Mouse (Mus musculus): Measurements from ENCODE around the gene Sec14l5. TPM values are rescaled to one million over a fixed set of nuclear protein-coding genes. Genes with fewer than 3 reads are reported as not detected.

Gene Sec14l5
- polyA plus RNA-seq, 1 experiment from 2014 or later, result 0.28 TPM

DNA sequence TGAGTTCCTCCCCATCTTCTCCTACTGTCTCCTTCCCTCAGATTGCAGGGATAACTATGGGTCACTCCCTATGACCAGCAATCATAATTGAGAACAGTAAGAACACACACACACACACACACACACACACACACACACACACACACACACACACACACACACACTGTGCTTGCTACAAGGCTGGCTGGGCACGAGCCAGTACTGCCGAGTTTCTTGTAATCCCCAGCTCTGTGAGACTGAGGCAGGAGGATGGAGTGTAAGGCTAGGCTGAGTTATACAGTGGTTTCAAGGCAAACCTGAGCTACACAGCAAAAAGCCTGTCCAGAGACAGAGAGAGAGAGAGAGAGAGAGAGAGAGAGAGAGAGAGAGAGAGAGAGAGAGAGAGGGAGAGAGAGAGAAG is 16.7 kb upstream of the Sec14l5 start:
- 56% methylated on average over 2 of the region's 2 CpGs for WGBS
- H3K27ac ChIP-seq (ENCODE audit: low read depth, low read length), result no peak overlapping the region
- no peak overlapping the region for H3K4me3 ChIP-seq (ENCODE audit: low read depth, low read length)
- ATAC-seq (ENCODE audit: low read depth), result no peak
- no peaks in the 10 kb centered on the region for H3K36me3 ChIP-seq (ENCODE audit: control insufficient read depth, insufficient read depth, low read length)
- peaks cover 32% of the 10 kb centered on the region for H3K27me3 ChIP-seq (ENCODE audit: control insufficient read depth, insufficient read depth, low read length)
- H3K9ac ChIP-seq (replicated peaks; ENCODE audit: low read depth, low read length), result no peak overlapping the region
- no peak overlapping the region for H3K4me2 ChIP-seq (ENCODE audit: low read depth, low read length)
- no peaks in the 10 kb centered on the region for H3K4me1 ChIP-seq (ENCODE audit: control insufficient read depth, insufficient read depth, low read length)
- H3K9me3 ChIP-seq (ENCODE audit: control insufficient read depth, low read length), result no peaks in the 10 kb centered on the region

DNA sequence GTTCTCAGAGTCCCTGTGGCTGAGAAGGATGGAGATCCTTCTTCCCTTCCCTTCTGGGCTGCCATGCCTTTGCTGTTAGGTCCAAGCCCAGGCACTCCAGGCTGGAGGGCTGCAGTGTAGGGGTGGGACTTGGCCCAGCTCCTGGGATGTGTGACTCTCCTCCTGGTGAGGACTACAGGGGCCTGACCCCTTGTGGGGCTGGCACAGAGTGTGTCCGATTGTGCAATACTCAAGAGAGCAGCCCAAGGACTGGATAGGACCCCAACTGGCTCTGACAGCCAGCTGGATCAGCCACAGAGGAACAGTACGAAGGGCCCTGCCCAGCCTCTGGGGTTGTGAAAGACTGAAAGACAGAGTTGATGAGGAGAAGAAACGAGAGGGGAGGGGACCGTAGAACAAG is 16.1 kb upstream of the Sec14l5 start:
- no peaks in the 10 kb centered on the region for H3K9me3 ChIP-seq (ENCODE audit: control insufficient read depth, low read length)
- H3K27ac ChIP-seq (ENCODE audit: low read depth, low read length), result no peak overlapping the region
- H3K9ac ChIP-seq (replicated peaks; ENCODE audit: low read depth, low read length), result no peak overlapping the region
- H3K4me3 ChIP-seq (ENCODE audit: low read depth, low read length), result no peak overlapping the region
- no peaks in the 10 kb centered on the region for H3K4me1 ChIP-seq (ENCODE audit: control insufficient read depth, insufficient read depth, low read length)
- H3K36me3 ChIP-seq (ENCODE audit: control insufficient read depth, insufficient read depth, low read length), result no peaks in the 10 kb centered on the region
- 8% methylated on average over 4 of the region's 4 CpGs for WGBS
- peaks cover 32% of the 10 kb centered on the region for H3K27me3 ChIP-seq (ENCODE audit: control insufficient read depth, insufficient read depth, low read length)
- ATAC-seq (ENCODE audit: low read depth), result no peak
- H3K4me2 ChIP-seq (ENCODE audit: low read depth, low read length), result no peak overlapping the region

DNA sequence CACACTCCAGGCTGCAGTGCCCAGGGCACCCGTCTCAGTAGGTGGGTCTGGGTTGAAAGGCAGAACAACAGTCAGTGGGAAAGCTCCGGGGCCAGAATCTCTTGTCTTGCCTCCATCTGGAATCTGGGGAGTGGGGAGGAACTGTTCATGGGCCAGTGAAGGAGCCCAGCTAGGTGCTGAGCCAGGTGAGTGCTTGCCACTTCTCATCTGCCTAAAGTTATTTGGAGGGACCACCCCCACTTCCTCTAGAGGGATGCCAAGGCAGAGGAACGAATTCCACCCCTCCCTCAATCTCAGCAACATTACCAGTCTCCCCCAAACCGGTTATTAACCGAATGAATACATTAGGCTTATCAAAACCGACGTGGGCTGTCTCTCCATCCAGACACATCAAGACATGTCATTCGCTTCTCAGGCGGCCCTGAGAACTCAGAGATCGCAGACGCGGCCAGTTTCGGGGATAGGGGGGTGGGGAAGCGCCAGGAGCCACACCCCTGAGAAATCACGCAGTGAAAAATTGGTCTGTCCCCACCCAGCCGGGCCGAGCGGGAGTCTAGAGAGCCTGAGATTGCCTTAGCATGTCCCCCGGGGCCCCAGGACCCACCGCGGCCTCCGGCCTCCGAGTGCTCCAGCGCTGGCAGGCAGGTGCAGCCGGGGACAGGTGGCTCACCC is 15.5 kb upstream of the Sec14l5 start:
- H3K4me3 ChIP-seq (ENCODE audit: low read depth, low read length), result no peak overlapping the region
- H3K27ac ChIP-seq (ENCODE audit: low read depth, low read length), result no peak overlapping the region
- H3K9me3 ChIP-seq (ENCODE audit: control insufficient read depth, low read length), result no peaks in the 10 kb centered on the region
- WGBS, result 3% methylated on average over 25 of the region's 25 CpGs
- H3K36me3 ChIP-seq (ENCODE audit: control insufficient read depth, insufficient read depth, low read length), result no peaks in the 10 kb centered on the region
- peak overlapping the region; percentile 29; the same call in 1 of the 2 replicates for H3K4me2 ChIP-seq (ENCODE audit: low read depth, low read length)
- peaks cover 32% of the 10 kb centered on the region for H3K27me3 ChIP-seq (ENCODE audit: control insufficient read depth, insufficient read depth, low read length)
- no peak overlapping the region for H3K9ac ChIP-seq (replicated peaks; ENCODE audit: low read depth, low read length)
- no peak for ATAC-seq (ENCODE audit: low read depth)
- no peaks in the 10 kb centered on the region for H3K4me1 ChIP-seq (ENCODE audit: control insufficient read depth, insufficient read depth, low read length)

DNA sequence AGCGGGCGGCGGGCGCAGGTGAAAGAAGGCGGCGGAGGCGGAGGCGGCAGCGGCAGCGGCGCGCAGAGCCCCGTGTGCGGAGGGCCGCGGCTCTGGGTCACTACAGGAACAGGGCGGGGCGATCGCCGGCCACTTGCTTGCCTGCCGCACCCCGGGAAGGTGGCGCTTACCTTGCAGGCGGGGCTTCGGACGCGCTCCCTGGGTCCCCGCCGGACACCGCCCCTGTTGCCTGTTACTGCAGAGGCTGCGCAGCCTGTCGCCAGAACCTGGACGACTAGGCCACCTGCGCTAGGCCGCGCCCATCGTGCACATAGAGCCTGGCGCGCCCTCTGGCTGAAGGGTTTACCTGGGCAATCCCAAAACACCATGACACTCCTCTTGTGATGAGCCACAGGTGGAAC is 14.5 kb upstream of the Sec14l5 start, which contains the start of gene Ppl:
Gene Ppl (minus strand): TSS at position 21 of the 401 bp plus-strand sequence.
- WGBS, result under 1% methylated on average over 34 of the region's 39 CpGs
- Histone ChIP-seq H3K9ac (replicated peaks; ENCODE audit: low read depth, low read length) (no peak within 1 kb of the TSS), H3K27me3 (ENCODE audit: control insufficient read depth, insufficient read depth, low read length) (peaks cover 32% of the 10 kb centered on the region)

DNA sequence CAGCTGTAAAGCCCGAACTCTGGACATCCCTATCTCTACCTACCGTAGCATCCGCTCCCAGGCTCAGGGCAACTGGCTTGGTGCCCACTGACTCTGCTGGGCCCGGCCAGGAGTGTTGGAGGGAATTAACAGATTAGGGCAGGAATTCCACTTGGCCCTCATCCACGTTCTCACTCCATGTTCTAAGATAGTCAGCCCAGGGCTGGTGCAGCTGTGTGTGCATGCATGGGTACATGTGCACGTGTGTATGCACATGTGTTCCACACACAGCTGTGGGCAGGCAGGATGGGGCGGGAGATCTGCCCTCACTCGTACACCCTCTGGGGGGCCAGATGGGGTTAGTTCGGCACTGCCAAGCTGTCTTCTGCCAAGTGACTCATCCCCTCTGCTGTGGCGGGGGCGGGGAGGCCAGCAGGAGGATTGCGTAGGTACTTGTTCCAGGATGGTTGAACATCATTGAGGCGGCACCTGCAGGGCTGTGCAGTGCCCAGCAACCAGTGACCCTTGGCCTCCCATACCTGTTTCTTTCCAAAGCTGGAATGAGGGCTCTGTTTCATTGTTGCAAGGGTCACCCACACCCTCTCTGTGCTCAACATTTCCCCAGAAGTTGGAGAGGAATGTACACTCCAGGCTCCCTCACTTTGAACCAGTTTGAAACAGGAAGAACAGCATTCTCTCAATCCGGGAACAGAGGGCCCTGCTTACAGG is 12.1 kb upstream of the Sec14l5 start:
- no peak overlapping the region for H3K27ac ChIP-seq (ENCODE audit: low read depth, low read length)
- no peak overlapping the region for H3K4me3 ChIP-seq (ENCODE audit: low read depth, low read length)
- no peak overlapping the region for H3K9ac ChIP-seq (replicated peaks; ENCODE audit: low read depth, low read length)
- peaks cover 28% of the 10 kb centered on the region for H3K27me3 ChIP-seq (ENCODE audit: control insufficient read depth, insufficient read depth, low read length)
- no peaks in the 10 kb centered on the region for H3K36me3 ChIP-seq (ENCODE audit: control insufficient read depth, insufficient read depth, low read length)
- no peak overlapping the region for H3K4me2 ChIP-seq (ENCODE audit: low read depth, low read length)
- H3K4me1 ChIP-seq (ENCODE audit: control insufficient read depth, insufficient read depth, low read length), result no peaks in the 10 kb centered on the region
- 79% methylated on average over 13 of the region's 14 CpGs for WGBS
- no peaks in the 10 kb centered on the region for H3K9me3 ChIP-seq (ENCODE audit: control insufficient read depth, low read length)
- ATAC-seq (ENCODE audit: low read depth), result no peak

More for the DNA sequence above, 14.5 kb upstream of the Sec14l5 start, which contains the start of gene Ppl:
- Histone ChIP-seq H3K4me1 (ENCODE audit: control insufficient read depth, insufficient read depth, low read length) (no peaks in the 10 kb centered on the region), H3K9me3 (ENCODE audit: control insufficient read depth, low read length) (no peaks in the 10 kb centered on the region), H3K27ac (ENCODE audit: low read depth, low read length) (no peak within 1 kb of the TSS), H3K4me2 (ENCODE audit: low read depth, low read length) (peak within 1 kb of the TSS; percentile 29), H3K4me3 (ENCODE audit: low read depth, low read length) (peak within 1 kb of the TSS; percentile 7; the same call in 1 of the 2 replicates), H3K36me3 (ENCODE audit: control insufficient read depth, insufficient read depth, low read length) (no peaks in the 10 kb centered on the region)
- ATAC-seq (ENCODE audit: low read depth), result no peak

DNA sequence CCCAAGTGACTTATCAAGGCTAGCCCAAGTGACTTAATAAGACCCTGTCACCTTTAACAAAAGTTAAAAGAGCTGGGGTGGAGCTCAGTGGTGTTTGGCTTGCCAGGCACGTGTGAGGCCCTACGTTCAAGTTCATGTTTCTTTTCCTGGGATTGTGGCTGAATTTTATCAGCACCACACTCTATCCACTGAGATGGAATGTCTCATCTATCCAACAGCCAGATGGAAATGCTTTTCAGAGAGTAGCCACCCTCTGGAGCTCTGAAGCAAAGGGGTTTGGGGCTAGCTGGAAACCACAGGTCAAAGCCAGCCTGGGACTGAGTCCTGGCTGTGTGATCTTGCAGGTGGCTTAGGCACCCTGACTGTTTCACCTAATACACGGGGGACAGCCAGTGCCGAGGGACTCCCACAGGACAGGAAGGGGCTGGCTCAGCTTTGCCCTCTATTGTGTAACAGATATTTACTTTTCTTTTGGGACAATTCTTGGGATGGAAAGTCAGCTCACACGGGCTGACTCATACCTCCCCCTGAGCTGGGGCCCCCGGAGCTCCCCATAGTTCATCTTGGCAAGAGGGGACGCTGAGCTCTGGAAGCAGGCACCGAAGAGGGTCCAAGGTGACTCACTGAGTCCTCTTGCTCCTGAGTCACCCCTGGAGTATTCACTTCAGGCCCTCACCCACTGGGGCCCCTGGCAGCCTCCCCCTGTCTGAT is 11.2 kb upstream of the Sec14l5 start:
- no peak overlapping the region for H3K27ac ChIP-seq (ENCODE audit: low read depth, low read length)

DNA sequence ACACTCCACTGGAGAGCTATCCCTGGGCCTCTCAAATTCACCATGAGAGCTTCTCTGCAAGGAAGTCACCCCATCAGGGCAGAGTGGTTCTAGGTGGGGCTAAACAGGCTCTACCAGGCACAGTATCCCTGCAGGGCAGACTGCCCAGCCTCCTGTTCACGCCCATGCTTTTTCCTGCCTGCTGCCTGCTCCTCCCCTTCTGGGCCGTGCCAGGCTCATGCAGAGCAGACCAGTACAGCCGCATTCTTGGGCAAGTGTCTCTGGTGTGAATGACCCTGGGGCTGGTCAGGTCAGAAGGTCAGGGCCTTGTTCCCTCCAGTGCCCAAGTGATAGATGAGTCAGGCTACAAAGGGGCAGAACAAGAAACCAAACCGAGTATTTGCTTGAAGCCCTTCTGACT is 10.4 kb upstream of the Sec14l5 start:
- peaks cover 18% of the 10 kb centered on the region for H3K27me3 ChIP-seq (ENCODE audit: control insufficient read depth, insufficient read depth, low read length)
- no peak for ATAC-seq (ENCODE audit: low read depth)
- no peak overlapping the region for H3K27ac ChIP-seq (ENCODE audit: low read depth, low read length)
- no peaks in the 10 kb centered on the region for H3K9me3 ChIP-seq (ENCODE audit: control insufficient read depth, low read length)
- H3K4me3 ChIP-seq (ENCODE audit: low read depth, low read length), result no peak overlapping the region
- H3K9ac ChIP-seq (replicated peaks; ENCODE audit: low read depth, low read length), result no peak overlapping the region
- H3K4me1 ChIP-seq (ENCODE audit: control insufficient read depth, insufficient read depth, low read length), result no peaks in the 10 kb centered on the region
- H3K4me2 ChIP-seq (ENCODE audit: low read depth, low read length), result no peak overlapping the region
- WGBS, result 2% methylated on average over 4 of the region's 4 CpGs
- H3K36me3 ChIP-seq (ENCODE audit: control insufficient read depth, insufficient read depth, low read length), result no peaks in the 10 kb centered on the region

More for the DNA sequence above, 11.2 kb upstream of the Sec14l5 start:
- Histone ChIP-seq H3K4me3 (ENCODE audit: low read depth, low read length) (no peak overlapping the region), H3K9ac (replicated peaks; ENCODE audit: low read depth, low read length) (no peak overlapping the region), H3K27me3 (ENCODE audit: control insufficient read depth, insufficient read depth, low read length) (peaks cover 25% of the 10 kb centered on the region), H3K36me3 (ENCODE audit: control insufficient read depth, insufficient read depth, low read length) (no peaks in the 10 kb centered on the region), H3K4me2 (ENCODE audit: low read depth, low read length) (no peak overlapping the region), H3K9me3 (ENCODE audit: control insufficient read depth, low read length) (no peaks in the 10 kb centered on the region), H3K4me1 (ENCODE audit: control insufficient read depth, insufficient read depth, low read length) (no peaks in the 10 kb centered on the region)
- 73% methylated on average over 8 of the region's 8 CpGs for WGBS
- no peak for ATAC-seq (ENCODE audit: low read depth)

DNA sequence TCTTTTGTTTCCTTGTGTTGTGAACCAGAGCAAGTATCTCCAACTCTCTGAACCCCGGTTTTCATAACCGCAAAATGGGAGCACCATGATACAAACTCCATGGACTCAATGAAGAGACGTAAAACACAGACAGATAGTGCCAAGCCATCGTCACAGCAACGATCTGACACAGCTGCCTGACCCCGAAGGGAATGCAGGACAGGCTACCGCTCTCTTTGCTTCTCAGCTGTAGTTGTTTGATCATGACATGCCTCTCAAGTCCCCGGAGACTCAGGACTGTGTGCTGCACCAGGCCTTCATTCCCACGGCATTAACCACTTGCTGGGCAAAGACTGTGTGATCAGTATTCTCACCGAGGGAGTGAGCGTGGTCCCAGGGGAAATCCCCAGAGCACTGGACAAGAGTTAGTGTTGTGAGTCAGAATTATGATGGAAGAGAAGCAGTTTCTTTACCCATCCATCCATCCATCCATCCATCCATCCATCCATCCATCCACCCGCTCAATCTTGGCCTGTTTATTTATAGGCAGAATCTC is 9.8 kb upstream of the Sec14l5 start:
- Histone ChIP-seq H3K9ac (replicated peaks; ENCODE audit: low read depth, low read length) (no peak overlapping the region), H3K27me3 (ENCODE audit: control insufficient read depth, insufficient read depth, low read length) (peaks cover 12% of the 10 kb centered on the region), H3K9me3 (ENCODE audit: control insufficient read depth, low read length) (no peaks in the 10 kb centered on the region), H3K36me3 (ENCODE audit: control insufficient read depth, insufficient read depth, low read length) (no peaks in the 10 kb centered on the region), H3K4me1 (ENCODE audit: control insufficient read depth, insufficient read depth, low read length) (no peaks in the 10 kb centered on the region), H3K4me3 (ENCODE audit: low read depth, low read length) (no peak overlapping the region), H3K27ac (ENCODE audit: low read depth, low read length) (no peak overlapping the region), H3K4me2 (ENCODE audit: low read depth, low read length) (no peak overlapping the region)
- no peak for ATAC-seq (ENCODE audit: low read depth)
- WGBS, result 35% methylated on average over 12 of the region's 12 CpGs
